Mouse (Mus musculus) ovary, postnatal 14 days (tissue): ENCODE results near the gene Gm3298.
"Not testable (repeated sequence)": the region's sequence is repeated elsewhere in the genome, so short reads cannot be mapped to it uniquely, and the experiment has no call there.

Experiments used
- DNase-seq: peaks from one replicate; pipeline ENCODE4 v3.0.0; 2022; ENCODE audit warnings: low spot score

Gene Gm3298

GRCm38 (mm10) chr14:5015591-5015990 lies at the start of gene Gm3298:
TSS of gene Gm3298 (plus strand) at chr14:5015891.
- not testable (repeated sequence) for DNase-seq

GRCm38 (mm10) chr14:4983635-4984034 lies 32.1 kb upstream of the Gm3298 start, which contains the start of gene Gm8297:
TSS of gene Gm8297 (plus strand) at chr14:4983935.
- not testable (repeated sequence) for DNase-seq

- DNase-seq, result not testable (repeated sequence)
Observed at GRCm38 (mm10) chr14:5050329-5050728, 34.6 kb downstream of the Gm3298 start, which contains the start of gene 4930555G01Rik. TSS of gene 4930555G01Rik (plus strand) at chr14:5050629.
